Mouse (Mus musculus) heart, adult 2 months (tissue): ENCODE measurements around the gene Shroom3.

Source experiments
- CTCF ChIP-seq: fragments of 200-600 bp; IDR thresholded peaks from 2 replicates; pipeline ENCODE4 v1.8.1; 2022; ENCODE audit warnings: antibody characterized with exemption, mild to moderate bottlenecking, moderate library complexity
- EP300 ChIP-seq: fragments of 200-500 bp; IDR thresholded peaks from 2 replicates; pipeline ENCODE4 v1.6.1; 2011; ENCODE audit warnings: low read depth, low read length, control low read depth; ENCODE audit not compliant: insufficient read depth
- POLR2A ChIP-seq: fragments of 200-500 bp; IDR thresholded peaks from 2 replicates; pipeline ENCODE4 v1.6.1; 2011; ENCODE audit warnings: mild to moderate bottlenecking, low read depth, low read length, control low read depth; ENCODE audit not compliant: insufficient read depth

DNA sequence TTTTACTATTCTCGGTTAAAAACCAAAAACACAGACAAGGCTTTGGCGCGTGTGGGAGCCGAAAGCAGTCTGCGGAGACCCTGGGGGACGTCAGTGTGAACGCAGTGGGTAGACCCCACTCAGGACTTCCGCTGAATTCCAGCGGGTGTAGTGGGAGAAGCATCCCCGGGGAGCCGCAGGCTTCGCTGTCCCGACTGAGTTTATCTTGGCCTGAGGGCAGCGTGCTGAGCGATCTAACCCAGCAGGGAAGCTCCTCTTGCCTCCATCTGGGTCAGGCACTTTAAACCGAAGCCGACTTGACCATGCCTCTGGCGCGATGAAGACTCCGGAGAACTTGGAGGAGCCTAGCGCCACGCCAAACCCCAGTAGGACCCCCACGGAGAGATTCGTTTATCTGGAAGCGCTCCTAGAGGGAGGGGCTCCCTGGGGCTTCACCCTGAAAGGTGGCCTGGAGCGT, at the start of gene Shroom3:
- TF ChIP-seq CTCF = no peak
- 0 out of 2 replicates have a peak, but pooled peaks have one; percentile 12 for TF ChIP-seq EP300
- no peak for TF ChIP-seq POLR2A
